Mouse (Mus musculus): ENCODE measurements around the gene Gm10309.

DNA sequence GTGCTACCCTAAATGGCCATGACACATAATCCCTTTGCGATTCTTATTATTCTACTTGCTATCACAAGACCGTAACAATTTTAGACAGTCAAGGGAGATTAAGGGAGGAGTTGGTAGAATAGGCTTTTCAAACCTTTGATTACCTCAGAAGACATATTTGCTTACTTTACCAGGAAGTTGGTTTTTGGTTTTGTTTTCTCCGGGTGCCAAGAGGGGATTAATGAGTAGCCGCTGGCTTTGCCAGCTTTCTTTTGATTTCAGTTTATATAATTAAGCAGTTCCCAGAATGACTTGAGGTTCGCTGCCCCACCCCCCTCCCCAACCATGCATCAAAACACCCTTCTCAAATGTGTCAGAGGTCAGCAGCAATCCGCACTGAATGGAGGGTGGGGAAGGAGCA is 47.0 kb upstream of the Gm10309 start:
- no peak for TF ChIP-seq GATA1 (IDR thresholded peaks at IDR 0.05; ENCODE audit: borderline replicate concordance, low read length)
- no peak for TF ChIP-seq FLI1 (IDR thresholded peaks at IDR 0.05; ENCODE audit: low read length)

Data from megakaryocyte, embryonic 14.5 days (primary cell).